Mouse (Mus musculus) CH12.LX (cell line): ENCODE measurements around the gene Nampt.

Experiments used
- CTCF ChIP-seq, 2 experiments: IDR thresholded peaks in 1 of 2; conservative IDR thresholded peaks in 1 of 2; 2 replicates each; pipeline ENCODE4 v1.5.1; 2011 to 2012; ENCODE audit warnings: low read depth in 2 of 2, low read length in 2 of 2, improper control_type of control experiment in 1 of 2, inconsistent platforms in 1 of 2, mild to moderate bottlenecking in 1 of 2, moderate library complexity in 1 of 2
- MAFK ChIP-seq: IDR thresholded peaks from 2 replicates; pipeline ENCODE4 v1.6.1; 2011; ENCODE audit warnings: low read length, improper control_type of control experiment; ENCODE audit not compliant: insufficient replicate concordance
- MXI1 ChIP-seq: IDR thresholded peaks from 2 replicates; pipeline ENCODE4 v1.6.1; 2011; ENCODE audit warnings: mild to moderate bottlenecking, low read depth, low read length, improper control_type of control experiment
- RAD21 ChIP-seq: IDR thresholded peaks from 2 replicates; pipeline ENCODE4 v1.6.1; 2011; ENCODE audit warnings: low read depth, mild to moderate bottlenecking, low read length, improper control_type of control experiment, moderate library complexity
- SIN3A ChIP-seq: IDR thresholded peaks from 2 replicates; pipeline ENCODE4 v1.6.1; 2012; ENCODE audit warnings: low read length, improper control_type of control experiment, inconsistent platforms
- SMC3 ChIP-seq: IDR thresholded peaks from 2 replicates; pipeline ENCODE4 v1.6.1; 2011; ENCODE audit warnings: low read depth, low read length, improper control_type of control experiment
- UBTF ChIP-seq: IDR thresholded peaks from 2 replicates; pipeline ENCODE4 v1.6.1; 2012; ENCODE audit warnings: low read depth, mild to moderate bottlenecking, inconsistent platforms, low read length, improper control_type of control experiment, moderate library complexity

GRCm38 (mm10) chr12:32879371-32879770, 60.0 kb downstream of the Nampt start:
- TF ChIP-seq SMC3 (no peak), RAD21 (no peak), MXI1 (no peak), CTCF (conservative IDR thresholded peaks at IDR 0.05 in 1 of 2, IDR thresholded peaks at IDR 0.05 in 1 of 2; ENCODE audit: low read depth in 2 of 2, low read length in 2 of 2) (no peak), UBTF (no peak), SIN3A (no peak), MAFK (no peak)
